Mouse (Mus musculus) heart, postnatal 36 days (tissue): ENCODE data around the gene Cmip. TPM values are rescaled to one million over a fixed set of nuclear protein-coding genes. Genes with fewer than 3 reads are reported as not detected.

Experiments
- DNase-seq, 2 experiments: peaks; one replicate each; pipeline ENCODE4 v3.0.0; 2021 to 2022
- intact Hi-C: fragments of 180-260 bp; cut with DNase I; formaldehyde crosslinking; loops from one replicate; pipeline ENCODE4 v1.15.1; 2025
- total RNA-seq, 2 experiments: library from RNA; stranded (reverse); gene quantifications; 2 replicates each; pipeline ENCODE4 v1.2.3; 2021

Cmip gene
- total RNA-seq, 2 experiments from 2014 or later = 20.3 to 25.1 TPM

GRCm38 (mm10) chr8:117289016-117289415, 32.2 kb downstream of the Cmip start:
- no peak for DNase-seq
- intact Hi-C loops = no loop called here

- intact Hi-C loops = no loop called here
- DNase-seq = peak; percentile 41 to 55
These were observed 33.6 kb downstream of the Cmip start for GRCm38 (mm10) chr8:117290506-117290905.

GRCm38 (mm10) chr8:117292262-117292661, 35.4 kb downstream of the Cmip start:
- no peak for DNase-seq
- intact Hi-C loops = no loop called here

GRCm38 (mm10) chr8:117294812-117295211, 37.9 kb downstream of the Cmip start:
- intact Hi-C loops = no loop called here
- no peak for DNase-seq

GRCm38 (mm10) chr8:117297913-117298518, 41.2 kb downstream of the Cmip start:
- DNase-seq = peak; percentile 42 to 54
- intact Hi-C loops = loop anchor here (2.0 kb wide), 1 partner anchor 41 kb away; the partner anchor contains the start of gene Cmip

- intact Hi-C loops = loop anchor here (2.0 kb wide), 1 partner anchor 42 kb away; the partner anchor contains the start of gene Cmip
- no peak for DNase-seq
These were observed 42.3 kb downstream of the Cmip start for GRCm38 (mm10) chr8:117299204-117299603.

- intact Hi-C loops = no loop called here
- DNase-seq = no peak
These were observed 43.3 kb downstream of the Cmip start for GRCm38 (mm10) chr8:117300188-117300587.

- intact Hi-C loops = no loop called here
- no peak for DNase-seq
These were observed 44.7 kb downstream of the Cmip start for GRCm38 (mm10) chr8:117301457-117302041.

- DNase-seq = no peak
- intact Hi-C loops = no loop called here
These were observed 45.2 kb downstream of the Cmip start for GRCm38 (mm10) chr8:117302072-117302471.

- no peak for DNase-seq
- intact Hi-C loops = no loop called here
These were observed 46.8 kb downstream of the Cmip start for GRCm38 (mm10) chr8:117303666-117304065.

GRCm38 (mm10) chr8:117305405-117305804, 48.5 kb downstream of the Cmip start:
- no peak for DNase-seq
- intact Hi-C loops = no loop called here

GRCm38 (mm10) chr8:117306756-117307155, 49.9 kb downstream of the Cmip start:
- DNase-seq = no peak
- intact Hi-C loops = no loop called here

- no peak for DNase-seq
- intact Hi-C loops = no loop called here
These were observed 50.4 kb downstream of the Cmip start for GRCm38 (mm10) chr8:117307221-117307620.

- DNase-seq = no peak
- intact Hi-C loops = no loop called here
These were observed 51.6 kb downstream of the Cmip start for GRCm38 (mm10) chr8:117308303-117309095.

GRCm38 (mm10) chr8:117309653-117310274, 52.9 kb downstream of the Cmip start:
- intact Hi-C loops = no loop called here
- no peak for DNase-seq

GRCm38 (mm10) chr8:117310961-117311561, 54.2 kb downstream of the Cmip start:
- peak in 1 of 2 experiments; percentile 18 for DNase-seq

GRCm38 (mm10) chr8:117314308-117314953, 57.6 kb downstream of the Cmip start:
- intact Hi-C loops = no loop called here
- DNase-seq = no peak

More at GRCm38 (mm10) chr8:117310961-117311561, 54.2 kb downstream of the Cmip start:
- intact Hi-C loops = no loop called here

- intact Hi-C loops = no loop called here
- DNase-seq = no peak
These were observed 58.9 kb downstream of the Cmip start for GRCm38 (mm10) chr8:117315727-117316126.

- DNase-seq = no peak
- intact Hi-C loops = no loop called here
These were observed 60.6 kb downstream of the Cmip start for GRCm38 (mm10) chr8:117317478-117317877.
